Mouse (Mus musculus): ENCODE results near the gene Olfr957.

DNA sequence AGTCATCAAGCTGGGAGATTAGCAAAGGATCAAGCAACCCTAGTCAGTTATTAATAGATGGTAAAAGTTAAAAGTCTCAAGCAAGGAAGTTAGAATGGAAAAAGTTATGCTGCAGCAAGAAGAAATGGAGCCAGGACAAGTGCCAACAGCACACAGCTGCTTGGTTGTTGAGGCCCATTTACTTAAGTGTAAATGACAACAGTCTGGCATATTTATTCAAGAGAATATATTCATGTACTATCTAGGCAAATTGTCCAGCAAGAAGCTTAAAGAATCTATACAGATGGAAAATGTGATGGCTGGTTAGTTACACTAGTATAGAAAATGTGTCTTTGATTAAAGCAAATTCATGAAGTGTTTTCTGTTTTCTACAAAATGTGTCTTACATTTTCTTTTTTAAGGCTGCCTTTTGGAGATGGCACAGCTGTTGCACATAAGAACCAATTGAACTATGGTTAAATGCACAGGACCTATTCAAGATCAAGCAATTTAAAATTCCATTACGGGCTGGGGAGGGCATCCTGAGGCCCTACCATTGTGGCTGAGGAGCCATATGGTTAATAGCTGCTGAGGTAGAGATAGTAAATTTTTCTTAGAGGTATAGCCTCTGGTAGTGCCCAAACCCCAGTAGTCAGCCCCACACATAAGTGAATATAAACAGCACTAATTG is 8.1 kb upstream of the Olfr957 start:
- TF ChIP-seq POLR2A (IDR thresholded peaks at IDR 0.05; ENCODE audit: insufficient read depth, low read depth, low read length) (no peak), CTCF (IDR thresholded peaks at IDR 0.05) (no peak), EP300 (IDR thresholded peaks at IDR 0.05; ENCODE audit: insufficient read depth, low read depth, low read length) (no peak)

Data from heart, adult 2 months (tissue).